Mouse (Mus musculus): ENCODE measurements around the gene Olfr972. TPM values are rescaled to one million over a fixed set of nuclear protein-coding genes. Genes with fewer than 3 reads are reported as not detected.

Gene Olfr972
- polyA plus RNA-seq, 1 experiment from 2014 or later = not detected

Other genes with a start within 250 kb of the Olfr972 start
- not detected in 2 replicates for gene Olfr960, start 245.0 kb upstream of the Olfr972 start, polyA plus RNA-seq (2014; fragmentation: Nextera tagmentation; extraction: Ambion mirVana)
- not detected in 2 replicates for gene Olfr961, start 221.3 kb upstream of the Olfr972 start, polyA plus RNA-seq (2014; fragmentation: Nextera tagmentation; extraction: Ambion mirVana)
- gene Olfr963, start 199.2 kb upstream of the Olfr972 start, polyA plus RNA-seq (2014; fragmentation: Nextera tagmentation; extraction: Ambion mirVana) = not detected in 2 replicates
- gene Olfr149, start 159.3 kb upstream of the Olfr972 start, polyA plus RNA-seq (2014; fragmentation: Nextera tagmentation; extraction: Ambion mirVana) = not detected in 2 replicates
- not detected in 2 replicates for gene Olfr965, start 155.1 kb upstream of the Olfr972 start, polyA plus RNA-seq (2014; fragmentation: Nextera tagmentation; extraction: Ambion mirVana)
- not detected in 2 replicates for gene Olfr150, start 135.4 kb upstream of the Olfr972 start, polyA plus RNA-seq (2014; fragmentation: Nextera tagmentation; extraction: Ambion mirVana)
- gene Olfr967, start 120.2 kb upstream of the Olfr972 start, polyA plus RNA-seq (2014; fragmentation: Nextera tagmentation; extraction: Ambion mirVana) = not detected in 2 replicates
- gene Olfr968, start 83.2 kb upstream of the Olfr972 start, polyA plus RNA-seq (2014; fragmentation: Nextera tagmentation; extraction: Ambion mirVana) = not detected in 2 replicates
- not detected in 2 replicates for gene Olfr969, start 75.5 kb upstream of the Olfr972 start, polyA plus RNA-seq (2014; fragmentation: Nextera tagmentation; extraction: Ambion mirVana)
- gene Olfr970, start 57.6 kb upstream of the Olfr972 start, polyA plus RNA-seq (2014; fragmentation: Nextera tagmentation; extraction: Ambion mirVana) = not detected in 2 replicates
- not detected in 2 replicates for gene Olfr971, start 29.5 kb upstream of the Olfr972 start, polyA plus RNA-seq (2014; fragmentation: Nextera tagmentation; extraction: Ambion mirVana)
- not detected in 2 replicates for gene Olfr229, start 40.9 kb downstream of the Olfr972 start, polyA plus RNA-seq (2014; fragmentation: Nextera tagmentation; extraction: Ambion mirVana)
- gene Olfr974, start 71.1 kb downstream of the Olfr972 start, polyA plus RNA-seq (2014; fragmentation: Nextera tagmentation; extraction: Ambion mirVana) = not detected in 2 replicates
- 0.09 TPM in 1 of 2 replicates, not detected in the other for gene Olfr975, start 85.6 kb downstream of the Olfr972 start, polyA plus RNA-seq (2014; fragmentation: Nextera tagmentation; extraction: Ambion mirVana)
- not detected in 2 replicates for gene Olfr976, start 94.7 kb downstream of the Olfr972 start, polyA plus RNA-seq (2014; fragmentation: Nextera tagmentation; extraction: Ambion mirVana)
- gene Olfr978, start 125.7 kb downstream of the Olfr972 start, polyA plus RNA-seq (2014; fragmentation: Nextera tagmentation; extraction: Ambion mirVana) = not detected in 2 replicates
- not detected in 2 replicates for gene Olfr979, start 137.0 kb downstream of the Olfr972 start, polyA plus RNA-seq (2014; fragmentation: Nextera tagmentation; extraction: Ambion mirVana)
- not detected in 2 replicates for gene Olfr980, start 143.2 kb downstream of the Olfr972 start, polyA plus RNA-seq (2014; fragmentation: Nextera tagmentation; extraction: Ambion mirVana)
- gene Olfr981, start 155.0 kb downstream of the Olfr972 start, polyA plus RNA-seq (2014; fragmentation: Nextera tagmentation; extraction: Ambion mirVana) = not detected in 2 replicates
- gene Olfr982, start 207.4 kb downstream of the Olfr972 start, polyA plus RNA-seq (2014; fragmentation: Nextera tagmentation; extraction: Ambion mirVana) = not detected in 2 replicates
- not detected in 2 replicates for gene Olfr983, start 227.2 kb downstream of the Olfr972 start, polyA plus RNA-seq (2014; fragmentation: Nextera tagmentation; extraction: Ambion mirVana)
- not detected in 2 replicates for gene Olfr984, start 247.8 kb downstream of the Olfr972 start, polyA plus RNA-seq (2014; fragmentation: Nextera tagmentation; extraction: Ambion mirVana)